Mouse (Mus musculus) kidney, postnatal 4 days (tissue): ENCODE results near the gene Rps15.

ENCODE experiments used
- DNase-seq, 2 experiments: peaks; one replicate each; pipeline ENCODE4 v3.0.0; 2021; ENCODE audit warnings: mixed read lengths in 2 of 2

The Rps15 gene

DNA sequence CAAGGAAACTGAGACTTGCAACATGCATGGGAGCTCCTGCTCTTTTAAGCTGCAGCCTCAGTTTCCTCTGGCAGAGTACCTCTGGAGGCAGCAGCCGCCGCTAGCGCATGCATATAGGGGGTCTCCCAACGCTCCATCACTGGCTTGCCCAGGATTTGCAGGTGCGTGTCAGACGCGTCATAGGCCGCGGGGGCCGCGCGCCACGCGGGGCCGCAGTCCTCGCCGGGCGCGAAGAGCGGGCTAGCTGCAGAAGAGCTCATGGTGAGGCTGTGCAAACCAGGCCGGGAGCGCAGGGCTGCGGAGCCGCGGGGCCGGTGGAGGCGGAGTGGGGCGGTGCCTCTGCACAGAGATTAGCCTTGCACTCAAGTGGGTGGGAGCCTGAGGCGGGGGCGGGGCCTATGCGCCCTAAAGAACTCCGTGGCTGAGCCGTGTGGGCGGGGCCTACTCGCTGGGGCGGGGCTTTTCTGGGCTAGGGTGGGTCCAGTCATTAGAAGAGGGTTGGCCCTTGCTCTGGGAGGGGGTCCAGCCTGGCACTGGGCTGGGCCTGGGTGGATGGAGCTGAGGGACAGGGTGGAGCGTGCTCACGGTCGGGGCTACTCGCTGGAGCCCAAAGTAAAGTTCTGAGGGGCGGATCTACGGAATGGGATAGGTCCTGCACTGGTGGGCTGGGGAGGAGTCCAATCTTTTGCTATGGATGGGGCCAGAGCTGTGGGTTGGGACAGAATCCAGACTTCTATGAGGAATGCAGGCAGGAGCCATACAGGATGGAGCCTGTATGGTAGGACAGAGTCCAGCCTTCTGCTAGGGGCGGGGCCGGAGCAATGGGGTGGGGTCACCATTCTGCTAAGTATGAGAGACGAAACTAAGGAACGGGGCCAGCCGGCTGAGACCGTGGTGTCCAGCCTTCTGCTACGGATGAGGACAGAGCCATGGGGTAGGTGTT lies 31.3 kb upstream of the Rps15 start, which contains the start of the genes Gamt and Dazap1:
Gamt (minus strand) TSS at position 371 of the 943 bp plus-strand sequence.
Dazap1 (plus strand) TSS at position 845 of the 943 bp plus-strand sequence.
- DNase-seq = peak; percentile 100

DNA sequence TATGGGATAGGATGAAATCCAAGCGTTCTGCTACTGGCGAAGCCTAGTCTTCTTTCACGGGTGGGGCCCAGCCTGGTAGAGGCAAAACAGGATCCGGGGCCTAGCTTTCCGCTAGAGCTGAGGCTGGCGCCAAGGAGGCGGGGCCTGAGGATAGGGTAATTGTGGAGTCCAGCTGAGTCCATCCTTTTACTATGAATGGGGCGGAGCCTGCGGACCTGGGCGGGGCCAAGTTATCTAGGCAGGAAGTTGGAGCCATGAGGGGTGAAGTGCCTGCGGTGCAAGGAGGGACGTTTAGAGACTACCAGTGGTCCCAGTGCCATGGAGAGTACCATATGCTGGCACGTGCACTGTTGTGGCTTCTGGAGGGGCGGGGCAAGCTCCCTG lies 30.7 kb upstream of the Rps15 start:
- peak; percentile 100 for DNase-seq

DNA sequence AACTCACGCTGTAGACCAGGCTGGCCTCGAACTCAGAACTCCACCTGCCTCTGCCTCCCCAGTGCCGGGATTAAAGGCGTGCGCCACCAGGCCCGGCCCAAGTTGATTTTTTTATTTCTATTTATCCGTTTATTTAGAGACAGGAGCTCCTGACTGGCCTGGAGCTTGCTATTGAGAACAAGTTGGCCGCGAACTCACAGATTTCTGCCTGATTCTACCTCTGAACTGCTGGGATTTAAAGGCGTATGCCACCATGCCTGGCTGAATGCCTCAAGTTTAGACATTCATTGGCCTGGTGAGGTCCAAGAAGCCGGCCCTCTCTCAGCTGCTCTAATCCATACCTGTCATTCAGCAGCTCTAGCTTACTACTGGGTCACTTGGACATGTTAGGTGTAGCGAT lies 30.1 kb upstream of the Rps15 start:
- DNase-seq = no peak

DNA sequence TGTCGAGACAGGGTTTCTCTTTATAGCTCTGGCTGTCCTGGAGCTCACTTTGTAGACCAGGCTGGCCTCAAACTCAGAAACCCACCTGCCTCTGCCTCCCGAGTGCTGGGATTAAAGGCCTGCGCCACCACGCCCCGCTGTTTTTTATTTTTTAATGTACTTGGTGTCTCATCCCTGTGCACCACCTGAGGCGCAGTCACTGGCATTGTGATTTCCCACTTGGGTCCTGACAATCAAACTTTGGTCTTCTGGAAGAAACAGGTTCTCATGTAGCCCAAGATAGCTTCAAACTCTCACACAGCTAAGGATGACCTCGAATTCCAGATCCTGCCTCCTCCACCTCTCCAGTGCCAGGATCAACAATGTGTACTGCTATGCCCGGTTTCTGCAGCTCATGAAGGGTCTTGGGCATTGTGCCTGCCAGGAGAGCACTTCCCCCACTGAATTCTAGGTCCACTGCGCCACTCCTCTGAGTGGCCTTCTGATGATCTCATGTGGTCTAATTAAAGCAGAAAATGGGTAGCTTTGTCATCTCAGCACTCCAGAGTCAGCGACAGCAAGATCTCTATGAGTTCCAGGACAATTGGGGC lies 29.4 kb upstream of the Rps15 start:
- no peak for DNase-seq

DNA sequence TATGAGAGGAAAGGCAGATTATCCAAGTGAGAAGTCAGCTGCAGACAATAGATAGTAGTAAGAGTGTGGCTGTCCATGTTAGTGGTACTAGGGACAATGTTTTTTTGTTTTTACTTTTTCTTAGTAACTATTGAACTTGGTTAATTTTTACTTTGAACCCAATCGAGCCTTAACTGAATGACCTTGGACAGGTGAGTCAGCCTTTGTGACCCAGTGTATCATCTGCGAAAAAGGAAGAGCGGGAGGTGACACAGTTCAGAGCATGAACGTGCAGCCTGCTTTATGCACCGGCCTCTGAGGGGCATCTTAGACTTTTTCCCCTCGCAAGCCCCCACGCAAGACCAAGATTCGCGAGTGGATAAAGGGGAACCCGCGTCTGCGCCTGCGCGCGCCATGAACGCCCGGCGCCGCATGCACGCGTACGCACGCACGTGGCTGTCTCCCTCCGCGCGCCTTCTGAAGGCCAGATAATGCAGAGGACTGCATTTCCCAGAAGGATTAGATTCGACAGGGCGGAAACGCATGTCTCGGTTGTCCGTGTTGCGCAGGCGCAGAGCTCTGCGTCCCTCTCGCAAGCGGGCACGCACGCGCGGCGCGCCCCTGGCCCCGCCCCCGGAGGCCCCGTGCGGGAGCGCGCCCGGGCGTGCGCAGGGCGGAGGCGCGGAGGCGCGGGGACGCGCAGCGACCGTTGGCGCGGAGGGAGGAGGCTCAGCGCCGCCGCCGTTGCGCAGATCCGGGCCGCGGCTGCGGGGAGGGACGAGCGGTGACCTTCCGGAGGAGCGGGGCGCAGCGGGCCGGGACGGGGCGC lies 27.7 kb upstream of the Rps15 start:
- DNase-seq = peak; percentile 99 to 100

DNA sequence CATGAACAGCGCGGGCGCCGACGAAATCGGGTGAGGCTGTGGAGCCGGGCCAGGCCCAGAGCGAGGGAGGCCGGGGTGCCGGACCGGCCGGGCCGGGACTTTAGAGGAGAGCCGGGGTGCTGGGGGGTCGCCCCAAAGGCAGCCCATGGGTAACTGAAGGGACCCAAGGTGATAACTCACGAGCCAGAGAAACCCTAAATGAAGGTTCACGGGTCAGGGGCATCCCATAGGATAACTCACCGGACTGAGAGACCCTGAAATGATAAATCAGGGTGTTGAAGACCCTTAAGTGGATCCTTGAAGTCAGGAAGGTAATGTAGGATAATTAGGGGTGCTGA lies 27.1 kb upstream of the Rps15 start:
- DNase-seq = no peak

DNA sequence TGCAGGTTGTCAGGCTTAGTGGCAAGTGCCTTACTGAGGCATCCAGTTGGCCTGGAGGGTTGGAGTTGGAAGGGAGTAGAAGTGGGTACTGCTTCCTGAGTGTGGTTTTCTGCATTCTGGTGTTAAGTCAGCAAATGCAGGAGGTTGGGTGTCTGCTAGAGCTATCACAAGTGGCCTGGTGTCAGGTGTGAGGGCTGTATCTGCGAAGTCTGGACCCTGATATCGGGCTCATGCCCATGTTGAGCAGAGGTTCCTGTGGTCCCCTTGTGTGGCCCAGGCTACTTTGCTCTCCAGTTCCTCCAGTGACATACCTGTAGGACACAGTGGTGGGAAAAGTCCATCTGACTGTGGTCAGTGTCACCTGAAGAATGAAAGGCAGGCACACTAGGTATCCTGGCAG lies 22.2 kb upstream of the Rps15 start:
- DNase-seq = no peak

DNA sequence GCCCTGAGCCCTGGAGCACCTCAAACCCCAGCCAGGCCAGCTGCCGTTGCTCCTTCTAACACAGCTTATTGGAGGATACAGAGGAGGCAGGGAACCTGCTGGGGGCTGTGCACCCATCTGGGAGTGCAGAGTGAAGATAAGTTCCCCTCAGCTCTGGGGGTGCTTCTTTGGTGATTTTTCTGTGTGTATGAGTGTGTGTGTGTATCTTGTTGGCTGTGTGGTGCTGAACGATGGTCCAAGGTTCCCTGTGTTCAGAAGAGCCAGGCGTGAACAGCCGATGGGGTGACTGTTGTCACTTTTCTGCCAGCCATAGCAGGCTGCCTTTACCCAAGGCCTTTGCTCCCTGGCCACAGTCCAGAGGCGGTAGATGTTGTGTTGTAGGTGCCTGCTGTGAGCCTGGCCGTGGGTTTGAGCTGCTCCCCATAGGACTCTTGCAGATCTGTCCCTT lies 21.5 kb upstream of the Rps15 start:
- peak in 1 of 2 experiments; percentile 60 for DNase-seq

DNA sequence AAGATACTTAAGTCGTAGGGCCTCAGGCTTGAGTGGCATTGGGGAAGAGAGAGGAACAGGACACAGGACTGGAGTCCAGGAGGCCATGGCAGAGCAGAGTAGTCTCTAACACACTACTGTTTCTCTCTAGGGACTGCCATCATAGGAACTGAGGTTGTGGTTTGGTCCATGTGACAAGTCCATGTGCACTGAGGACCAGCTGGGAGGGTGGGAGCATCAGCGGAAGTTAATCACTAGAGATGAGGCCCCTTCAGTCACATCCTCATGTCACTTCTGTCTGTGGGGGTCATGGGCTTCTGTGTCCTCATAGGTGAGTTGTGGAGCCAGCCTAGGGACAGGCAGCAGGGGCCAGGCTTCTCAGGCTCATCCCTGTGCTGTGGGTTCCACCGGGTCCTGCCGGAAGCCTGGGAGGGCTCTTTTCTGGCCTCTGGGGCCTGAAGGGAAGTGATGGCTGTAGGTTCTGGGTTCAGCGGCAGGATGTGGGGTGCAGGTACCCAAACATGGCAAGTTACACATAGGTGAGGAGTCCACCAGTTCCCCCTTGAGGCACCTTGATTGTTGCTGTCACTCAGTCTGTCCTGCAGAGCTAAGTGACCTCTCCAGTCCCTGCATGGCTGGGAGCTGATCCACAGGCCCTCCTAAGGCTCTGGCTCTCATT lies 20.9 kb upstream of the Rps15 start:
- no peak for DNase-seq

DNA sequence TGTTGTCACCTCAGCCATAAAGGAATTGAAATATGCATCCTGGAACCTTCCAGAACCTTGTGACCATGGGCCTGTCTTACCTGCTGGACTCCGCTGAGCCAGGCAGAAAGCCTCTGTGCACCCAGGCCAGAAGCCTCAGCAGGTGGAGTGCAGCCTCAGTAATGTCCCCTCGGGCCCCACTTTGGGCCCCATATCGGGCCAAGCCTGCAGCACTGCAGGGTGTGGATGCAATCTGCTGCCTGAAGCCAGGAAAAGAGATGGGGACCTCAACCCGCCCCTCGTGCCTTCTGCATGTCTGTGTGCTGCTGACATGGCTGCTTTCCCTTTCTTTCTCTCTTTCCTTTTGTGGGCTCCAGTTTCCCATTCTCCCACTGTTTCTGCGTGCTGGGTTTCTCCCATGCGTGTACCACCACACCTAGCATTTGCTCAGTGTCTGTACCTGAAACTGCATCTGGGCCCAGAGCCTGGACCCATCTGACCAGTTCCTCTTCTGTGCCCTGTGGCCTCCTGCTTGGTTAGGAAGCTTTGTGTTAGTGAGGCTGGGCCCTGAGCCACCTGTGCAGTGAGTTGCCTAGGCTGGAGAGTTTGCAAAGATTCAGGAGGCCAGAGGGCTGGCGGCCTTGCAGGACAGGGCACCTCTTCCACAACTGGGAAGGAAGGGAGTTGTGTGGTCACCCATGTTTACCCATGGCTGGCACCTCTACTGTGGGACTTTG lies 20.2 kb upstream of the Rps15 start:
- DNase-seq = no peak

DNA sequence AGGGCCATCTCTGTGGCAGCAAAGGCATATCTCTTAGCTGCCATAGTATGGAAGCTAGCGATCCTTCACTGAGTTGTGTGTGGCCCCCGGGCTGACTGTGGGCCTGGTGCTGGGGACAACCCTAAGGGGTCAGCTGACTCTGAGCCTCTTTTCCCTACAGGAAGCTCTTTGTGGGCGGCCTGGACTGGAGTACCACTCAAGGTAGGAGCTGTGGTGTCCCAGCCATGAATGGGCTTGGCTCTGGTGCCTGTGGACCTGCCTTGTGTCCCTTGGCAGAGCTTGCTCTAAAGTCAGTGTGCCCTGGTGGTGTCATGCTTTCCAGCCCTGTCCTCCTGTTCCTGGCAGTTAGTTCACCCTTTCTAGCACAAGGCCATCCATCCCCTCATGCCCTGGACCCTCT lies 18.4 kb upstream of the Rps15 start:
- no peak for DNase-seq

DNA sequence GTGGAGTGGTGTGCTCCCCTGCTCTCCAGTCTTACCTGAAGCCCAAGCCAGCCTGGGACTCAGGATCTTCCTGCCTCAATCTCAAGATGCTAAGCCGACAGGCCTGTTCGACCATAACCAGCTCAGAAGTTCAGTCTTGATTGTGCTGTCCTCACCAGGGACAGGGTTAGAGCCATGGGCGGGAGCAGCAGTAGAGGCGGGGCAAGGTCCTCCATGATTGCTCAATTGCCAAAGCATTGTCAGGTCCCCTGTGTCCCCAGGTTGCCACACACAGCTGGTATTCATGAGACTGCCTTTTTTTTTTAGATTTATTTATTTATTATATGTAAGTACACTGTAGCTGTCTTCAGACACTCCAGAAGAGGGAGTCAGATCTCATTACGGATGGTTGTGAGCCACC lies 16.0 kb upstream of the Rps15 start:
- DNase-seq = no peak

DNA sequence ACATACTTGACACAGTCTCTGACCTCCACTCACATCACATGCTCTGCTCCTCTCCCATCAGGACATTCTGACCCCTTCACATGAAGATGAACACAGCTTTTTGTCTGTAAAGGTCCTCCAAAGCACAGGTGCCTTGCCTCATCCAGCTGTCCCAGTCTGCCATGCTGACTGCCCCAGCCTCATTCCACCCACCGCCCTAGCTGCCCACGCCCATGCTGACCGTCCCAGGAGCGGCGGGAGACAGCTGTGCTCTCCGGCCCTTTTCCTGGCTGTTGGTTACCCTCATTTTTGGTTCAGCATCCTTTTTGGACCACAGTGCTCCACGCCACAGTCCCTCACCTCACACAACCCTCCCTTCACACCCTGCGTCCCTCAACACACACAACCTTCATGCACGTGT lies 13.9 kb upstream of the Rps15 start:
- DNase-seq = no peak

DNA sequence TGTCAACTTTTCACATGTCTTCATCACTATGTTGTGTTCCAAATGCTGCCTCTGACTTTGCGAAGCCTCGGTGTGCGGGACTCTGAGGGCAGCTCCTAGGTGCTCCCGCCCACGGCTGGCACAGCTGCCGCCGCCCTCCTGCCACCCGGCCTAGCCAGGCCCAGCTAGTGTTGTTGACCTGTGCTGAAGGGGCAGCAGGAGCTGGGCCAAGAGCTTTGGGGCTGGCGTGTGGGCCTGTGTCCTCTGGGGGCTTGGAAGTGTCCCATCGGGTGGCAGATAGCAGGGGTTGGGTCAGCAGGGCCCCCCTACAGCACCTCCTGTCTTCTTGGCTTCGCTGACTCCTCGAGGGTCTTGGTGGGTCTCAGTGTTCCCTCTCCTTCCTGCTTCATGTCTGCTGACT lies 13.0 kb upstream of the Rps15 start:
- no peak for DNase-seq

DNA sequence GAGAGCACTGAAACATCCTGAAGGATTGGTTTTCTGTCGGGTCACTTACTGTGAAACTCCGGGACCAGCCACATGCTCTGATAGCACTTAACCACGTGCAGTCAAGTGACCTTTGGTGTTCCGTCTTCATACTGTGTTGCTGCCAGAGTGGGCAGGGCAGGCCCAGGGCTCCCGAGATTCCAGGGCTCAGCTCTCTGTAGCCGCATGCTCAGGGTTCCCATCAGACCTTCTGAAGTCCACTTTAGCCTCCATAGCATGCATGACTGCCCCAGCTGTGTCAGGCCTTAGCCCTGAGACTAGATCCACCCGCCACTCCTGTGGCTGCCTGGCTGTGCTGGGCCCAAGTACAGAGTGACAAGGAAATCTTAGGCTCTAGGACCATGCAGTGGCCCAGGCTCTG lies 10.9 kb upstream of the Rps15 start:
- peak; percentile 59 to 76 for DNase-seq

DNA sequence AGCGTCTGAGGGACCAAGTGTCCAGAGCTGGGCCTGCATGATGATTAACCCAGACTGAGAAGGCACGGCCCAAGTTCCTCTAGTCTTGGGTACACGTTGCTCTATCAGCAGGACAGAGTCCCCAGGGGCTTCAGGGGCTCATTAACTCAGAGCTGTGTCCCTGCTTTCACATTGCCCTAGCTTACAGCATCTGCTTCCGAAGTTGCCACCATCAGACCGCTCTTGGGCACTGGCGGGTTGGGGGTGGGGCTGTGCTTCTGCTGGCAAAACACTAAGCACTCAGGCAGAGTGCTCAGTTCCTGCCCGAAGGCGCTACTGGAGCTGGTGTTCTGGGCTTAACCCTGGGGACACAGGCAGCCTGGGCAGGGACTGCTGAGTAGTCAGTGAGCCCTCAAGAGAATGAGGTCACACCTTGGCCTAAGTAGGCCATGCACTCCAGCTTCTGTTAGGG lies 10.3 kb upstream of the Rps15 start:
- DNase-seq = peak; percentile 68 to 83

DNA sequence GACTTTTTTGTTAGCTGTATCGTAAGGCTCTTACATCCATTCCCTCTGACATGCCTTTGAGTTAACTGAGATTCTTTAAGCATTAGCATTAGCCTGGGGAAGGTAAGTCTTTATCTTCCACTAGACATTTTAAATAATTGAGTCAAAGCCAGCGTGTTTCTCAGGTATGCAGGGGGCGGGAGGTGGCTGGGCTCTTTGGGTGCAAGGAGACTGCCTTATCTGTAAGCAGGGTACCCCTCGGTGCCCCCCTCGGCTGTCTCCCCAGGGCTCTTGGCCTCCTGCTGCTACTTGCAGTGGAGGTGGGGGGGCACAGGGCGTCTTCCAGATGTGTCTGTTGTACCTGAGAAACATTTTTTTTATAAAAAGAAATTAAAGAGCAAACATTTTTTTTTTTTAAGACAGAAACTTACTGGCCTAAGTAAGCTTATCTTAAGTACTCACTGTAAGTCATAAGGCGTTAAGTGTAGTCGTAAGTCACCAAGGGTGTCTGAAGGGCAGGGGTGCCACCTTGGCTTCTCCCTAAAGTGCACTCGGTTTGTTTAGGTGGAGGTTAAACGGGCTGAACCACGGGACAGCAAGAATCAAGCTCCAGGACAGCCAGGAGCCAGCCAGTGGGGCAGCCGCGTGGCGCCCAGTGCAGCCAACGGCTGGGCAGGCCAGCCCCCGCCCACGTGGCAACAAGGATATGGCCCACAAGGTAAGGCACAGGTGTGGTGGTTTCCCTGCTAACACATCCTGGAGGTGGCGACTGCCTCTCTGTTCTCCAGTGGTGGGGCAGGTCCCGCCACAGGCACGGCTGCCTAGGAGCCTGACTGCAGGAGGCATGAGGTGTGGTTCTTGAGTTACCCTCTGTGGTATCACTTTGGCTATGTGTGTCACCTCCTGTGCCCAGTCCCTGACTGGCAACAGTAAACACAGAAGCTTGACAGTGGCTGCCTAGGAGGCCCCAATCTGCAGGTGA lies 9.5 kb upstream of the Rps15 start:
- peak in 1 of 2 experiments; percentile 37 for DNase-seq

DNA sequence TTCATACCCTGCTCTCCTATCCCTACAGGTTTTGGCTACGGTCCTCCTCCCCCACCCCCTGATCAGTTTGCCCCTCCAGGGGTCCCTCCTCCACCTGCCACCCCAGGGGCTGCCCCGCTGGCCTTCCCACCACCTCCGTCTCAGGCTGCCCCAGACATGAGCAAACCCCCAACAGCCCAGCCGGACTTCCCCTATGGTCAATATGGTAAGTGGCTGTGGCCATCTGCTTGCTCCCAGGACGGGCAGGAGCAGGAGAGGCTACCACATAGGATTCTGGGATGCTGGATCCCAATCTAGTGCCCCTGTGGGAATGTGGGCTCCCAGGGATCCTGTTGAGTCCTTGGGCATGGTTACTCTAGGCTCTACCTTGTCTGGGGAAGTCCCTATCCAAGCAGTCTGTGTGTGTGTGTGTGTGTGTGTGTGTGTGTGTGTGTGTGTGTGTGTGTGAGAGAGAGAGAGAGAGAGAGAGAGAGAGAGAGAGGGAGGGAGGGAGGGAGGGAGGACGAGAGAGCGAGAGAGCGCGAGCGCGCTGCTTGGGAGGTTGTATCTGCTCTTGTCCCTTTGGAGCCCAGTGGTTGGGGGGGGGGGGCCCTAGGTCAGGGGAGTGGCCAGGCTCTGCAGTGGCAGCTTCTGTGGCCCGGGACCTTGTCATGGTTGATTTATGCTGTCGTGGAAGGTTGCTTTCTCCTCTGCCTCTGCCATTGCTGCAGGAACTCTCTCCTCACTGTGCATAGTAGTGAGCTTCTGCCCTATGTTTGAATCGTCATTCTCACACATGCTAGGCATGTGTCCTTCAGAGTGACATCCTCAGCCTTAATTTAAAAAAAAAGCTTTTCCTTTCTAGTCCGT lies 6.8 kb upstream of the Rps15 start:
- no peak for DNase-seq

DNA sequence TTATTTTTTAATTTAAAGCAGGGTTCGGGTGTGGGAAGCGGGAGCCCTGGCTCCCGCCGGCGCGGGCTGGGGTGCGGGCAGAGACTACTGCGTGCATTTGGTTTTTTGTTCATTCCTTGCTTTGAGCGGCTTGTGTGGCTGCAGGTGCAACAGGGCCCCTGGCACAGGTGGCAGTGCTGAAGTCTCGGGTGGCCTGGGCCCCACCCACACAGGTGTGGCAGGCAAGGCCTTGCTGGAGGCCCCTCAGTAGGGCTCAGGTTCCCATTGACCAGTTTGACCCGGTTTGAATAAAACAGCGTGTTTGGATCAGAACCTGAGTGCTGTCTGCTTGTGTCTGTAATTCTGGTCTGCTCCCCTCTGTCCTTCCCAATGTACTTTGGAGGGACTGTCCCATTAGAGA lies 4.2 kb upstream of the Rps15 start:
- DNase-seq = no peak

DNA sequence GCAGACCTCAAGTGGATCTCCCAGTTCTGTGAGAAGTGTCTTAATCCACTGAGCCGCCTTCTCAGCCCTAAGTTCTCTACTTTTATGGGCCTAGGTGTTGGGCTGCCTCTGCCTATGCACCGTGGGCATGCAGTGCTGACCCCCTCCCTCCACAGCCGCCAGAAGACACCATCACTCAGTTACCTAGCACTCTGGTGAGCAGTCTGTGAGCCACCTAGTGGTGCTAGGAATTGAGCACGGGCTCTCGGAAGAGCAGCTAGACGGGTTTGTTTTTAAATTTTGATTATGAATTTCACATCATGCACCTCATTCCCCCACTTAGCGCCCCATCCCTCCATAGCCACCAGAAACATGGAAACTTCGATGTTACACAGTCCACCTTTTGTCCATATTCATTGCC lies 3.6 kb upstream of the Rps15 start:
- DNase-seq = no peak
